Mouse (Mus musculus) Patski (cell line): ENCODE results near the gene Iglon5. TPM values are rescaled to one million over a fixed set of nuclear protein-coding genes. Genes with fewer than 3 reads are reported as not detected.

Experiments
- ATAC-seq: fragments of 100-300 bp; one replicate; pipeline ENCODE4 v1.8.0; 2021
- CTCF ChIA-PET: fragments of 350-600 bp; sonication (Branson Sonifier 250); formaldehyde crosslinking; loops from one replicate; lab custom pipeline; 2022; ENCODE audit warnings: inconsistent platforms; lab: Charles Lee
- POLR2A ChIA-PET: fragments of 350-600 bp; sonication (Branson Sonifier 250); formaldehyde crosslinking; loops from one replicate; lab custom pipeline; 2022; ENCODE audit warnings: antibody characterized with exemption, inconsistent platforms; lab: Charles Lee
- DNase-seq: peaks from one replicate; pipeline ENCODE4 v3.0.0-alpha.2; 2011; ENCODE audit warnings: low read depth, low spot score
- H3K27me3 ChIP-seq: fragments of 371-371 bp; one replicate; pipeline ENCODE4 v1.5.1; 2021
- CTCF ChIP-seq: fragments of 100-300 bp; IDR thresholded peaks from one replicate; pipeline ENCODE4 v1.5.1; 2021
- in situ Hi-C: fragments of 300-500 bp; cut with MboI; formaldehyde crosslinking; loops from 3 replicates; pipeline ENCODE4 v1.11.1; 2018; ENCODE audit warnings: low pct_unique_long_range_greater_than_20kb, mixed read lengths
- polyA plus RNA-seq: library from polyadenylated mRNA; unstranded; gene quantifications from one replicate; pipeline ENCODE4 v1.2.3, GENCODE M21; 2021

Gene Iglon5
- 5.7 TPM for polyA plus RNA-seq

DNA sequence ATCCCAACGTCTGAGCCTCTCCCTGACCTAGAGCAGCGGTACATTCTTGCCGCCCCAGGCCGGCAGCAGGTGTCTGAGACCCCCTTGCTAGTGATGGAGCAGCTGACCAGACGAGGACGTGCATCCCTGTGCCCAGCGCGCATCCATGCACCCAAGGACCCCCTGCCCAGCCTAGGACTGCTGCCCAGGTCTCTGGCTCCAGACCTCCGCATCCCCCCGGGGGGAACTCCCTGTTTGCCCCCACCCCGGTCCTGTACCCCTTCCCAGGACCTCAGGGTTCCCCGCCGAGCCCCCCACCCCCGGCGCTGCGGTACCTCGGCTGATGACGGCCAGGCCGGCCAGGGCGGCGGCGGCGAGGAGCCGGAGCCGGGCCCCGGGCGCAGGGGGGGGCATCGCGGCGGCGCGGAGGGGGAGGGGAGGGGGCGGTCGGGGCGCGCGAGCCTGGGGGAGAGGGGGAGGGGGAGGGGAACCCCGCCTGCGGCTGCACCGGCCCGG, at the start of gene Iglon5:
Gene Iglon5 (minus strand): TSS at position 445 of the 495 bp plus-strand sequence.
- ATAC-seq (peak; percentile 12), DNase-seq (no peak)
- TF ChIP-seq CTCF, result no peak
- CTCF ChIA-PET, result no interaction called here
- in situ Hi-C loops, result no loop called here
- peaks cover 10% of the 10 kb centered on the region for H3K27me3 ChIP-seq
- POLR2A ChIA-PET, result no interaction called here

DNA sequence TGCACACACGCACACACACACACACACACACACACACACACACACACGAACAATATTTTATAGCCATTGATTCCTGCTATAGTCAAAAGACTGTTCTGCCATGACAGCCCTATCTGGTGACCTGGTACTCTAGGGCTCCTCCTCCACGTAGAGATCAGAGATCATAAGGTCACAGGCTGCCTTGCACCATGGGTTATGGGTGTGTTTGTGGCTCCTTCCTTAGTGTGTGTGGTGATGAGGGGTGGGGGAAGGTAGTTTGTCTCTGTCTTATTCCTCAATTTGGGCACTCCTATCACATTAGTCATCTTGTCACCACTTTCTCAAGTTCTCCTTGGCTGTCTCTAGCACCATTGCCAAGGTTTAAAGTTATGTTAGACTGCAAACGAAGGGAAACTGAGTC, 48.6 kb upstream of the Iglon5 start:
- ChIA-PET POLR2A (no interaction called here), CTCF (no interaction called here)
- DNase-seq, result no peak
- peaks cover 12% of the 10 kb centered on the region for H3K27me3 ChIP-seq
- TF ChIP-seq CTCF, result no peak
- ATAC-seq, result no peak
- in situ Hi-C loops, result no loop called here

DNA sequence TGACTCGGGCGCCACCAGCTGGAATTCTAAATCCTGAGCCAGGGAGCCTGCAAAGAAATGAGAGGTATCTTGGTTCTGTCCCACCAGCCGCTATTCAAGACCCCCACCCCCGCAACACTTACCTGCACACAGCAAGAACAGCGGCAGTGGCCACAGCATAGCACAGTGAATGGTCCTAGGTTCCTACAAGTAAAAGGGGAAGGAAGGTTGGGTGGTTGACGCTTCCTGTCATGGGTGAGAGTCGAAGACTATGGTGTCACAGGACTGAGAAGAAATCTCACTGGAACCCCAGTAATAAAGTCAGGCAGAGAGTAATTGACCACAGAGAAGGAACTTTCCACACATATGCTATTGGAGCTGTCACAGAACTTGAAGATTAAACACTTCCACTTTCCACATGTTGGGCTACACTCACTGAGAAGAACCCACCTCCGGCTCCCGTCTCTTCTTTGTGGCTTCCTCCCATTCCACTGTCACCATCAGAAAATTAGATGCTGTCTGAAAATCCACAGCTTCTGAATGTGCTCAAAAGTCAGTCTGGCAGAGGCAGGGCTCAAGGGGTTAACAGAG, 43.1 kb upstream of the Iglon5 start:
- CTCF ChIA-PET, result no interaction called here
- no peak for TF ChIP-seq CTCF
- in situ Hi-C loops, result no loop called here

DNA sequence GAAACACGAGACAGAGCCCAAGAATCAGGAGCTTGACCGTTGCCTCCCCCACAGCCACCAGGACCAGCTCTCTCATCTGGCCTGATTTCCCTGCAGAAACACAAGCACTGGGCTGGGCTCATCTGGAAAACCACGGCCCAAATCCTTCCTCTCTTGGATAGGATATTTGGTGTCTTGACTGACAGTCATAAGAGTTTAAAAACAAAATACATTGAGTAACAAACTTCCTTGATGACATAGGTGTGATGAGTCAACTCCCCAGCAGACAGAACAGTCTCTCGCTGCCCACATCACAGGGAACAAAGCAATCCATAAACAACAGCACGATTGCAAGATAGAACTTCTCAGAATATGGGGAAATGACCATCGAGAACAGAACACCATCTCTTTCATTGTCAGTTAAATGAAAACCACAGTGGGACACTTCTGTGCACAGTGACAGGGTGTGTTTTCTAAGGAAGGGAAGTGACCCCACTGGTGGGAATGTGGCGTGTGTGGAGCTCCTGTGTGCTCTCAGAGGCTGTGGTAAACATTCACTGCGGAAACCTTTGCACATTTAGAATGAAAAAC, 40.4 kb upstream of the Iglon5 start:
- TF ChIP-seq CTCF, result no peak
- in situ Hi-C loops, result no loop called here
- H3K27me3 ChIP-seq, result peaks cover 5% of the 10 kb centered on the region
- ChIA-PET POLR2A (no interaction called here), CTCF (no interaction called here)
- DNase-seq, result no peak
- ATAC-seq, result no peak

More for the DNA sequence above, 43.1 kb upstream of the Iglon5 start:
- DNase-seq (no peak), ATAC-seq (no peak)
- POLR2A ChIA-PET, result no interaction called here
- H3K27me3 ChIP-seq, result peaks cover 3% of the 10 kb centered on the region

DNA sequence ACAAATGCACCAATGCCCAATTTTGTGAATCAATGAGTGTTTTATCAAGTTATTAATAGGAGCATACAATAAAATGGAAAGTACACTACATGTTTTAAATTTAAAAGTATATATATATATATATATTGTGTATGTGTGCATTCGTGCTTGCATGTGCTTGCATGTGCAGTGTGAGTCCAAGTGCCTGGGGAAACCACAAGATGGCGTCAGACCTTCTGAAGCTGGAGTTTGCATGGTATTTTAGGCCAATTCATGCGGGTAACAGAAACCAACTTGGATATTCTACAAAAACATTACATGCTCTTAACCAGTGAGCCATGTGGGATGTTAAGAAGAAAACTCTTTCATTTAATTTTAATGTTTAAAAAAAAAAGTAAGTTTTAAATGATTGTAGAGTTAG, 35.4 kb upstream of the Iglon5 start:
- DNase-seq (no peak), ATAC-seq (no peak)
- TF ChIP-seq CTCF, result no peak
- ChIA-PET POLR2A (no interaction called here), CTCF (no interaction called here)
- in situ Hi-C loops, result no loop called here
- peaks cover 8% of the 10 kb centered on the region for H3K27me3 ChIP-seq

DNA sequence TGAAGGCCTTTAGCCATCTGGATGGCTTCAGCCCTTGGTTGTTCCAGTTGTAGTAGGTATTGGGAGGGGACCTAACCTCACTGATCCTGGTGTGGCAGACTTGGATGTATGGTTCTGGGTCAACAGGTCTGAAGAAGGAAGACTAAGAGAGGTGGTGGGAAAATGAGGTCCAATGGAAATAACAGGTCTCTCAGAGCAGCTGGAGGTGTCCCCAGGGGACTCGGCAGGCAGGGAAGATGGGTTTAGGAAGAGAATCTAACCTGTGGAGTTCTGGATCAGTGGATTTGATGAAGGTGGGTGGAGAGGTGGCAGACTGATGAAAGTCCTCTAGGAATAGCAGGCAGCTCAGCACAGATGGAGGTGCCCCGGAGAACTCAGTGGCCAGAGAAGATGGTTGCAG, 32.9 kb upstream of the Iglon5 start:
- DNase-seq (no peak), ATAC-seq (no peak)
- peaks cover 8% of the 10 kb centered on the region for H3K27me3 ChIP-seq
- in situ Hi-C loops, result no loop called here
- no peak for TF ChIP-seq CTCF
- CTCF ChIA-PET, result no interaction called here
- POLR2A ChIA-PET, result no interaction called here

DNA sequence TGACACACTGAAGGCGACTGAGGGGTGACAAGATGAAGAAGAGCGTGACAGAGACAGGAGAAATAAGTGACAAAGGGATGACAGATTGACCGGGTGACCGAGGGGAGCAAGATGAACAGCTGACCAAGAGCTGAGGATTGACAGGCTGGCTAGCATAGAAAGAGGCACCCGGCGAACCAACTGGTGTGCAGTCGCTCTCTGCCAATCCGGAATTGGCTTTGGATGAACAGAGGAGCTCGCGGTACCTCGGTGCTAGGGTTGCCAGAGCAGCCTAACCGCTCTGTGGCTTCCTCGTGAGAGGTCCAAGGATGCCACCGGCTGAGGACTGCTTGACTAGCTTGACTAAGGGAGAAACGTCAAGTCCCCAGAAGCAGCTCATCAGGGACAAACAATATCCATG, 28.5 kb upstream of the Iglon5 start:
- in situ Hi-C loops, result no loop called here
- no peak for ATAC-seq

DNA sequence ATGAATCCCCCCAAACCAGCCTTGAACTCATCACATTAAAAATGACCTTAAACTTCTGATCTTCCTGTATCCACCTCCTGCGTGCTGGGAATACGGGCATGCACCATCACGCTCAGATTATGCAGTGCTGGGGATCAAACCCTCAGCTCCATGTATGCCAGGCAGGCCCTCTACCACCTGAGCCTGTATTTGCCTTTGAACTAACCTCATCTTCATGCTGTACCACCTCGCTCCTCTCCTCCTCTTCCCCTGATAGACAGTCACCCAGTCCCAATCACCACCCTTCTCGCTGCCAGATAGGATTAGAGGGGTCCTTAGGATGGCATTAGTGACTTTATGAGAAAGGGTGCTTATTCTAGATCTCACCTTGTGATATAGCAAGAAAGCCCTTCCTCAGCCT, 25.2 kb upstream of the Iglon5 start:
- CTCF ChIA-PET, result interaction anchor here (1.8 kb wide), 1 partner anchor 12 kb away, joined by 4 read pairs; no protein-coding TSS in a partner anchor
- H3K27me3 ChIP-seq, result no peaks in the 10 kb centered on the region
- POLR2A ChIA-PET, result no interaction called here
- ATAC-seq, result no peak
- in situ Hi-C loops, result no loop called here
- no peak for DNase-seq
- no peak for TF ChIP-seq CTCF

More for the DNA sequence above, 28.5 kb upstream of the Iglon5 start:
- CTCF ChIA-PET, result no interaction called here
- no peak for DNase-seq
- POLR2A ChIA-PET, result no interaction called here
- no peak for TF ChIP-seq CTCF
- H3K27me3 ChIP-seq, result no peaks in the 10 kb centered on the region

DNA sequence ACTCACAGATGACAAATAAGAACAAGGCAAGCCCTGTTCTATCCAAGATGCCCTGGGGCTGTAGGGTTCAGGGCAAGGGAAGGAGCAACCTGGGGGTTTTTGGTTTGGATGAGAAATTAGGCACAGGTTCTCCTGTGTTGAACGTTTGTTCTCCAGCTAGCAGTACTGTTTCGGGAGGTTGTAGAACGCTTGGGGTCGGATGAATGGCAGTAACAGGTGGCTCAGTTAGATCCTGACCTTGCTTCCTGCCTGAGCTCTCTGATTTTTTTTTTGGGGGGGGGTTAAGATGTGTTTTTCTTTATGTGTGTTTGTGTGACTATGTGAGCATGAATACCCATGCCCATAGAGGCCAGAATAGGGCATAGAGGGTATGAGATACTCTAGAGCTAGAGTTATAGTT, 22.6 kb upstream of the Iglon5 start:
- ChIA-PET CTCF (interaction anchor here (1.5 kb wide), 1 partner anchor 42 kb away, joined by 4 read pairs; no protein-coding TSS in a partner anchor), POLR2A (interaction anchor here (0.7 kb wide), 1 partner anchor 233 kb away, joined by 3 read pairs; no protein-coding TSS in a partner anchor)
- no peak for ATAC-seq
- peaks cover 4% of the 10 kb centered on the region for H3K27me3 ChIP-seq
- no peak for DNase-seq
- in situ Hi-C loops, result no loop called here
- no peak for TF ChIP-seq CTCF

DNA sequence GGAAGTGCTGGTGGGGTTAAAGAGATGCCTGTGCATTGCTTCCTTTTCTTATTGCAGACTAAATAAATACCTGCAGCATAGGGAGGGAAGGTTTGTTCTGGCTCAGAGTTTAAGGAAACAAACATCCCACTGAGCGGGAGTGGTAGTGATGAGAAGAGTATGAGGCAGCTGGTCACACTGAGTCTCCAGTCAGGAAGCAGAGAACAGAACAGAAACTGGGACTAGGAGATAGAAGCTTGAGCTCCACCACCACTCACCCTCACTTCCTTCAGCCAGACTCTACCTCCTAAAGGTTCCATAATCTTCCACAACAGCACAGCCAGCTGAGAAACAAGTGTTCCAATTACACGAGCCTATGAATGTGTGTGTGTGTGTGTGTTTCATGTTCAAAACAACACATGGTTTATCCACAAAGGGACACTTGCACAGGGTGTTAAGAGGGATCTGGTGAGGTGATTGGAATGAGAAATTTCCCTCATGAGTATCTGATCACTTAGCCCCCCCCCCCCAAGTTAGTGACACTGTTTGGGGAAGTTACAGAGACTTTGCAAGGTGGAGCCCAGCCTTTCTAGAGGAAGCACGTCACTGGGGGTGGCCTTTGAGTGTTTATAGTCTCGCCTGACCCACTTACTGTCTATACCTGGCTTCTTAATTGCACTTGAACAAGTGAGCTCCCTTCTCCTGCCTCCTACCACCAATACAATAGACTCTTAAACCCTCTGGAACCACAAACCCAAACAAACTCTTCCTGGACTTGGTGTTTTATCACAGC, 22.0 kb upstream of the Iglon5 start:
- DNase-seq, result no peak
- ChIA-PET CTCF (interaction anchor here (1.5 kb wide), 1 partner anchor 42 kb away, joined by 4 read pairs; no protein-coding TSS in a partner anchor), POLR2A (no interaction called here)
- peaks cover 4% of the 10 kb centered on the region for H3K27me3 ChIP-seq
- no peak for ATAC-seq
- in situ Hi-C loops, result no loop called here
- no peak for TF ChIP-seq CTCF
